Mouse (Mus musculus): ENCODE results near the gene Adgrb3.
"Not testable (repeated sequence)": the region's sequence is repeated elsewhere in the genome, so short reads cannot be mapped to it uniquely, and the experiment has no call there.

Gene Adgrb3

DNA sequence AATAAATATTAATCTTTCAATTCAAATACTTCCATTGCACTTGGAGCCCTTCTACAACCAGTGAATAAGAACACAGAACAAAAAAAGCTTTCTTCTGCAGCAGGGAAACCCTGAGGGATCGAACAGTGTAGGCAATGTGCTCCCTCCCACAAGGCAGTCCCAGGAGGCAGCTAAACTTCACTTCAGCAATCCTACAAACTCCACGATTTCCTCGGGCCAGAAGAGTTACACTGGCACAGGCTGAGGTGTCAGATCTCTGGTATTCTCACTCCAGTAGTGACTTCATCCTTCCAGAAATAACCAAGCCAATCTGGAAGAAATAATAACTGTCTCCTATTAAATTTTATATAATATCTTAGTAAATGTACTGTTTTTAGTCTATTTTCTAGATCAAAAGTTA lies 286.6 kb downstream of the Adgrb3 start:
- no peak for DNase-seq (ENCODE audit: extremely low spot score, low read depth, low spot score)

DNA sequence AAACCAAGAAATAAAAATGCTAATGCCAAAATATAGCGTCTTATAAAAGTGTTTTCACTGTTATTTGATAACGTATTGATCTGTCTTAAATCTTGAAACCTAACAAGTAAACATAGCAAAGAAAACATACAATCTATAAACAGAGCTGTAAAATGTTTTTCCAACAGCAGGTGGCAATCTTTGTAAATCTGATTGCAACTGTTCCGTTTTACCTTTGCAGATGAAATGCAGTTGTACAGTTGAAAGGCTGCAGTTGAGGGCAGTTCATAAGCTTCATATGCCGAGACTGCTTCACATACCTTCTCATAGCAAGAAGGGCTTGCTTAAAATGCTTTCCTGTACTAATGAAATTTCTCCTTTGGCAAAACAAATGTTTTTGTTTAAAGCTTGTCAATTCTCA lies 302.5 kb downstream of the Adgrb3 start:
- DNase-seq (ENCODE audit: extremely low spot score, low read depth, low spot score), result no peak

DNA sequence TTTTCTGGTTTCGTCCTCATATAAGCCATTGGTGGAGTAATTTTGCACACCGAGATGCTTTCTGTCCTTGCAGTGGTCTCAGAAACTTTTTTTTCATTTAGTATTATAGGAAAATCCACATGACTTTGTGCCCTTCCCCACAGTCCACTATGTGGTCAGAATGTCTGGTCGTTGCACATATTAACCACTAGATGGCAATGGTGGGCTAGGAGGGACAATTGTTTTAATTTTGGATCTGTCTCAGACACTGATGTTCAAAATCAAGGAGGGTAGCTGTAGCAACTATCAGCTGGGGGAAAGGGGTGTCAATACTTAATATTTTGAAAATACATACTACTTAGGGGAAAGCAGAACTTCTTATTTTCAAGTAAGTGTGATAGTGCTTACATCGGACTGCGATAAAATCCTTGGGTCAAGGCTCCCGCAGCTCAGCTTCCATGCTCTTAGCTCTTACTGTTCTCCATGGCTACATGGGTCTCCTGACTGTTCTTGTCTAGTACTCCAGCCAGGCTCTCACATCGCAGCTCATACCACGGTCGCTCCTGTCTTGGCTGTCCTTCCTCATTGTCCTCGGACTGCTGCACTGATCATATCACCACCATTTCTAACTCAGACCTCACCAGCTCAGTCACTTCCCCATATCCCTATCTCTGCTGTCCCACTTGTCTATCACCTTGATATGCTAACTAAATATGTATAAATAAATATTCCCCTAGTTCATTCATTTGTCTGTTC lies 319.0 kb downstream of the Adgrb3 start:
- no peak for DNase-seq (ENCODE audit: extremely low spot score, low read depth, low spot score)

DNA sequence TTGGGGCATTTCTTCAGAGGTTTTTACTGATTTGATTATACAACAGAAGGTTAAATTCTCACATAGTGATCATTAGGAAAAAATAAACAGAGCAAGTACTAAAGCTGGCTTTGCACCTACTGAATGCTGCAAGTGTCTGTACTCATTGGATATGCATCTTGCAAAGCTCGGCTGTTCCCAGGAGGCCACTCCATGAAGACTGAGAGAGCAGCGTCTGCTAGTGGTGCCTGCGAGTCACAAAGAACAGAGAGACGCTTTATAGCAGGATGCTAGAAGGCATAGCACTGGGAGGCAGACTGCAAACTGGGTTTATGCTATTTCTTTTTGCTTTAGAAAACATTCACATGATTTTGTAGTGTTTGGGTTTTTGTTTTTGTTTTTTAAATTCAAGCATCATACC lies 325.2 kb downstream of the Adgrb3 start:
- DNase-seq (ENCODE audit: extremely low spot score, low read depth, low spot score), result no peak

DNA sequence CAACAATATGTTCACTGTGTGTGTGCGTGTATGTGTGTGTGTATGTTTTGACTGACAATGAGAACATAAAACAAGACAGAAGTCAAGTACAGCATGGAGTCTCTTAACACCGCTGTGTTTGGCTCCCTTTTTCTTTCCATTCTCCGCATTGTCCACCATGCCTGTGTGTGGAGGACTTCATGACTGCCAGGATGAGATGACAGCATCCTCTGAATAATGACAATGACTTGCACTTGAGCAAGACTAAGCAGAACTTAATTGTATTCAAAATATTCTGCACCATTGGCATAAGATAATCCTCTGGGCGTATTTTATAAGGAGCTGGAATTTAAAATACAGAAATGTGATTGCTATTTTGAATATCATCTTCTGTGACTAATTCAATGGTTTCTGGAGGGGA lies 326.0 kb downstream of the Adgrb3 start:
- DNase-seq (ENCODE audit: extremely low spot score, low read depth, low spot score), result no peak

DNA sequence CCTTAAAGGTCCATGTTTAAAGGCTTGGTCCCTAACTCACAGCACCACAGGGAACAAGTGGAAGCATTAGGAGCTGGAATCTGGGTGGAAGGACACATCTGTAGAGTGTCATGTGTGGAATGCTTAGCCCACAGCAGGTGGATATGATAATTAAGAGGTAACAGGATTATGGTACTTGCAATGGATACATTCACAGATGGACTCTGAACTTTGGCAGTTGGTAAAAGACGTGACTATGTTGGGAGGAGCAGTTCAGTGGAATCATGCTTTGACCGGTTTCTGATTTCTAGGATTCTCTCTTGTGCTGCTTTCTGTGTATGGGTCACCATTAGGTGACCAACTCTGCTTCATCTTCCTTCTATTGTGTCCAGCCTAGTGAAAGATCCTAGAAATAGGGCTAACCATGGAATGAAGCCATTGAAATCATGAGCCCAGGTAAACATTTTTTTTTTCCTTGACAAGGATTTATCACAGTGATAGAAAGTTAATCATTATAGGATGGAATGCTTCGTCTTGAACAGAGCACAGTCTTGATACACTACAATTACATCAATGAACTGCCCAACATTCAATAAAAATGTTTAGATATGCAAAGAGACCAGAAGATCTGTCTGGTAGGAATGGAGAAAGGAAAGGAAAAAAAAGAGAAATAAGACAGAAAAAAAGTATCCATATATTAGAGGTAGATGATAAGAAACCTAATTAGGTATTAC lies 334.1 kb downstream of the Adgrb3 start:
- DNase-seq (ENCODE audit: extremely low spot score, low read depth, low spot score), result no peak

DNA sequence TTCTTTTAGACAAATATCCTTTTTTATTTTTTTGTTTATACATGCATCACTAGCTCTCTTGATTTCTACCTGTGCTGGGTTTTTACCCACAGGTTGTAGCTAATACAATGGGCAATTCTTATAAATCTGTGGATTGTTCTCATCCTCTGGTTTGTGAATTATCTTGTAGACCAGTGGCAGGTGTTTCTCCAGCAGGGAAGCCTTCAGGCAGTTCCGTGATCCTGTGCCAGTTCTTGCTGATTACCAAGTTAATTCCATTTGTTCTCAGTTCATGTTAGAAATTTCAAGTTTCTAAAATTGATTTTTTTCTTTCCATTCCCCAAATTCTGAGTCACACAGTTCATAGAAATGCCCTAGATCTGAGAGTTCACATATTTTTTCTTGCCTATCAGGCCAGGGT lies 338.0 kb downstream of the Adgrb3 start:
- DNase-seq (ENCODE audit: extremely low spot score, low read depth, low spot score), result no peak

- no peak for DNase-seq (ENCODE audit: extremely low spot score, low read depth, low spot score)
Observed at GRCm38 (mm10) chr1:25490174-25490573, 339.3 kb downstream of the Adgrb3 start.

DNA sequence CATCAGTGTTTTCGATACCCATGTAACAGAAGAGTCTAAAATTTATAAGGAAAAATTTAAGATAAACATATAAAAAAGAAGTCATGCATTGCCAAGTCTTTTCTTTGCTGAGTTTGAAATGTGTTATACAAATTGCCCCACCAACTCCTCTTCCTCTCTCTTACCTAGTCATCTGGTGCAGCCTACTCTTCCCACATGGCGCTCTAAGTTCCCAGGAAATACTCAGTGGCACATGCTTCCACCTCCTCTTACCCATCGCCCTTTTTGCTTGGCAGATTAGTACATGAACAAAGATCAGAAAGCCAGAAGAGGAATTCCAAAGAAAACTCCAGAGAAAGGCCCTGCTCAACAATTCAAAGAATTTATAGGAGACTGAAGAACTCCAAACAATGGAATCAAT lies 353.8 kb downstream of the Adgrb3 start:
- no peak for DNase-seq (ENCODE audit: extremely low spot score, low read depth, low spot score)

GRCm38 (mm10) chr1:25474469-25474868 lies 355.0 kb downstream of the Adgrb3 start:
- DNase-seq (ENCODE audit: extremely low spot score, low read depth, low spot score), result no peak

DNA sequence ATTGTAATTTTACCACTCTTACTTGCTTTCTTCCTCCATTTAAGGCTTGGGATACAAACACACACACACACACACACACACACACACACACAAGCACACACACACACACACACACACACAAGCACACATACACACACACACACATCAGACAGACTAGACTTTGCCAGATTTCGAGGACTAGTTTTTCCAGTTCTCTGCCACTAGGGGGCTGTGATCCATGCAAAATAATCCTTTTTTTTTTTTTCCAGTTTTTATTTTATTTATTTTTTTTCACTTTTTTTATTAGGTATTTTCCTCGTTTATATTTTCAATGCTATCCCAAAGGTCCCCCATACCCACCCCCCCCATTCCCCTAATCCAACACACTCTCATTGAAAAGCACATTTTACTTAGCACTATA lies 357.9 kb downstream of the Adgrb3 start:
- DNase-seq (ENCODE audit: extremely low spot score, low read depth, low spot score), result not testable (repeated sequence)

DNA sequence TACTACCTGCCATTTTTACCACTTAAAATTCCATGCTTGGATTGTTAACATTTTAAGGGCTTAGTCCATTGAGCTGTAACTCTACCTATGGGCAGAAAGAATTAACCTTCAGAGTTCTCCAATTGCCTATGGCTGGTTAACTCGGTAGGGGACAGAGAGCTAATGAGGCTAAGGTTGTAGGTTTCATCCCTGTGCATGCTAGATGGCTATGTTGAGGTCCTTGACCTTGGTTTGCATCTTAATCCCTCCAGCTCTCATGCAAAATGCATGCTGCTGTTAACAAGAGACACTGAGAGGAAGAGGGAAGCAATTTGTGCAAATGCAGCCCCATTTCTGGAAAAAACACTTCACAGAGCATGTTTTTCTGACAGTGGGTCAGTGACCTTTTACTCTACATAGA lies 366.9 kb downstream of the Adgrb3 start:
- DNase-seq (ENCODE audit: extremely low spot score, low read depth, low spot score), result peak; percentile 14

- no peak for DNase-seq (ENCODE audit: extremely low spot score, low read depth, low spot score)
Observed at GRCm38 (mm10) chr1:25435506-25435905, 394.0 kb downstream of the Adgrb3 start.

DNA sequence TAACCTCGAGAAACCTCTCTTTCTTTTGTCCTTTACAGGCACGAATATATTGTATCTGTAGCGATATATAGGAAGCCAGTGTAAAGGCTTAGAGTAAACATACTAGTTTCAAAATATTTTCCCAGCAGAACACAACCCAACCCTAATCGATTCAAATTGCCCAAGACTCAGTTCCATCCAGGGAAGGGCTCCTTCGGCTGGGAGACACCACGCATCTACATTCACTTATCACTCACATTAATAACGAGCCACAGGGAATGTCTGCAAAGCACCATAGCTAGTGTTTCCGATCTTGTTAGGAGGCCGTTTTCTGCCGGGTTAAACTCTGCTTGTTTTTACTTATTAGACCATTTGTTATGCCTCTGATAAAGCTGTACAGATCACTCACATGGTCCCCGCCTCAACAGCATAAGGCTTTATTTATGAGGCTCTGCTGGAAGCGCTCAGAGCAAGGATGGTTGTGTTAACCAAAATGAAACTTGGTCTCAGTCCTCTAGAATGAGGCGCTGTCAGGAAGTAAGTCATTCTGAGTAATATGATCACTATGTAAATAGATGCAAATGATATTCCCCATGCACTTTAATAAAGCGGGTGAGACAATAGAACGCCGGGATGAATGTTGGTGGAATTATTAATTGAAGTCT lies 399.2 kb downstream of the Adgrb3 start:
- no peak for DNase-seq (ENCODE audit: extremely low spot score, low read depth, low spot score)

DNA sequence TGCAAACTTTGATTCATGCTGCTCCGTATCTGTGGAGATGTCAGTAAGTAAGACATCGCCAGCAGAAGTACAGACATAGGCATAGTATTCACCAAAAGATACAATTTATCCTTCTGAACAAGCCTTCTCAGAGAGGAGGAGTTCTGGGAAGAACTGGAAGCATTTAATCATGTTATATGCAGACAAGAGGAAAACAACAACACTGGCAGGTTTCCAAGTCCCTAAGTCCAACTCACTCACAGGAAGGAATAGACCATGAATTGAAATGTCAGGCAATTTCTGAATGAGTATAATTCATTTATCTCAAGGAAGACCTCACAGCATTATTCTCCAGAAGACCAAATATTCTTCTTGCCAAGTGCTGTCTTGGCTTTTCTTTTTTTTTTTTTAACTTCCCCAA lies 408.8 kb downstream of the Adgrb3 start:
- no peak for DNase-seq (ENCODE audit: extremely low spot score, low read depth, low spot score)

DNA sequence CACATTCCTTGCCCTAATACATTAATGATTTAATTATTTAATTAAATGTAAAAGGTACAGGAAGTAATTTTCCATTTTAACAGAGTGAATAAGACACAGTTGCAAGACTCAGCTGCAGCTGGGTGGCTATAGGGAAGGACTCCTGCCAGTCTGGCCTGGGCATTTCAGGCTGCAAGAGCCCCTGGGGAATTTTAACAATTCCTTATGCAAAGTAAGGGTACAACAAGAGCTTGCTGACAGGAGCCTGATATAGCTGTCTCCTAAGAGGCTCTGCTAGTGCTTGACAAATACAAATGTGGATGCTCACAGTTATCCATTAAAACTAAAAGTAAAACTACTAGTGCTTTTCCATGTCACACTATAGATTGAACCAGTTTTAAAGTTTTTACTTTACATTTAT lies 410.1 kb downstream of the Adgrb3 start:
- no peak for DNase-seq (ENCODE audit: extremely low spot score, low read depth, low spot score)

GRCm38 (mm10) chr1:25415084-25415483 lies 414.4 kb downstream of the Adgrb3 start:
- no peak for DNase-seq (ENCODE audit: extremely low spot score, low read depth, low spot score)

DNA sequence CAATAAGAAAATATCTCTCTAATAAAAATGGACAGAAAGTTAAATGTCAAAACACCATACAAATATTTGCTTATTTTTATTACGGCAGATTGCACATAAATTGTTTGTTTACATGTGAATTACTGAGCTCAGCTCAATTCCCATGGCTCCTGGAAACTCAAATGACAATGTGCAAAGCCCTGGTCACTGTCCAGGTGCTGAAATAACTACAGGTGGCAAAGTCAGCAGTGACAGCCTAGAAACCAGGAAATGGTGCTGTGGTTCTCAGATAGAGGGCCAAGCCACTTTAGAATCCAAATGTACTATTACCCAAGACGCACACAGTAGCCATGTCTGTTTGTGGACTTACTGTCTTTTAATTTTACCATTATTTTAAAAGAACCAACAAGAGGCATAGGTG lies 465.3 kb downstream of the Adgrb3 start:
- no peak for DNase-seq (ENCODE audit: extremely low spot score, low read depth, low spot score)

GRCm38 (mm10) chr1:25358554-25358953 lies 471.0 kb downstream of the Adgrb3 start:
- DNase-seq (ENCODE audit: extremely low spot score, low read depth, low spot score), result no peak

DNA sequence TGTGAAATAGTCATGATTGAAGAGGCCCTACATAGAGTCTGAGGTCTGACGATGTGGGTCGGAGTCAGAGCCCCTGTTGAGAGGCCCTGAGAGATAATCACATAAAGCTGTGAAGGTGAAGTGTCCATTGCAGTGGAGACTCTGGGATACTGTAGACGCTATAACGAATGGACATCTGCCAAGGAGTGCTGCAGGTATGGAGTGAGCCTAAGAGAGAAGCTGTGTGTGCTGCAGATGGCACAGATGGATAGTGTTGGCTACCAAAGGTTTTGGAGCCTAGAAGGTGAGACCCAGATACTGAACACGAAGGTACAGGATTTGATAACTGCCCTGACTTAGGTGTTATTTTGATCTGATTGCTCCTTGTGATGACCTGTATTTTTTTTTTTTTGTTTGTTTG lies 474.0 kb downstream of the Adgrb3 start:
- no peak for DNase-seq (ENCODE audit: extremely low spot score, low read depth, low spot score)

- DNase-seq (ENCODE audit: extremely low spot score, low read depth, low spot score), result no peak
Observed at GRCm38 (mm10) chr1:25344876-25345275, 484.6 kb downstream of the Adgrb3 start.

- DNase-seq (ENCODE audit: extremely low spot score, low read depth, low spot score), result no peak
Observed at GRCm38 (mm10) chr1:25325406-25325805, 504.1 kb downstream of the Adgrb3 start.
